ENCODE assay signal across 27 mouse cellular contexts in the genomic region with DNA sequence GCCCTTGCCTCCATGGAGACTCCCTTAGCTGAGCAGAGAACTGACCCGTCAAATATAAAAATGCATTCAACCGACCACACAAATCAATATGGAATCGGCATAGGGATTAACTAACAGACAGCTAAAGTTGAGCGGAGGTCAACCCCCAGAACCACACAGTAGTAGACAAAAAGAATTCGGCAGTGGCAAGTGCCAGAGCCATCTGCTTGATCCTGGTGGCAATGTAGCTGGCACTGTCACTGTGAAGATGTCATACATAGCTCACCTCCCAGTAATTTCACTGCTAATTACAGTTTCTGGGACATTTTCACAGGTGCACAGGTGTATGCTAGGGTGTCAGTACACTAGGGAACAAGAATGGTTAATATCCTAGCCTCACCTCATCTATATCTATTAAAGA. TPM values are rescaled to one million over a fixed set of nuclear protein-coding genes. Genes with fewer than 3 reads are reported as not detected.
DNase-seq lines count a peak whose midpoint lies in the region; ATAC-seq lines count a peak whose summit lies in the region.
"Had no signal": no experiment of that assay in that cellular context is flagged by ENCODE, and none has a peak within 500 bp of the region (broad histone marks: within the 10 kb centered on the region; RNA-seq: fewer than 3 reads in every experiment).

No protein-coding gene starts in this region.

- H3K4me2 ChIP-seq in forebrain, embryonic 15.5 days (replicated peaks), result no peak overlapping the region
- H3K4me2 ChIP-seq: forebrain, embryonic 13.5 days; intestine, embryonic 15.5 days; limb, embryonic 13.5 days; liver, embryonic 12.5 days; midbrain, embryonic 13.5 days; neural tube, embryonic 13.5 days; stomach, embryonic 15.5 days had no signal

- H3K4me1 ChIP-seq in forebrain, embryonic 15.5 days, result no peaks in the 10 kb centered on the region
- H3K4me1 ChIP-seq: forebrain, embryonic 13.5 days; intestine, embryonic 15.5 days; limb, embryonic 13.5 days; neural tube, embryonic 13.5 days; stomach, embryonic 15.5 days had no signal

- no peak overlapping the region for H3K4me3 ChIP-seq in forebrain, embryonic 15.5 days
- H3K4me3 ChIP-seq: forebrain, embryonic 13.5 days; heart, adult 2 months; hindbrain, embryonic 10.5 days; intestine, embryonic 15.5 days; limb, embryonic 13.5 days; liver, embryonic 12.5 days; midbrain, embryonic 13.5 days; neural tube, embryonic 13.5 days; stomach, embryonic 15.5 days had no signal

- H3K27me3 ChIP-seq in forebrain, embryonic 15.5 days, result no peaks in the 10 kb centered on the region
- H3K27me3 ChIP-seq: CH12.LX; forebrain, embryonic 13.5 days; intestine, embryonic 15.5 days; limb, embryonic 13.5 days; midbrain, embryonic 13.5 days; neural tube, embryonic 13.5 days; stomach, embryonic 15.5 days had no signal

- no peak overlapping the region for H3K9ac ChIP-seq in forebrain, embryonic 15.5 days (replicated peaks)
- H3K9ac ChIP-seq: forebrain, embryonic 13.5 days; intestine, embryonic 15.5 days; limb, embryonic 13.5 days; liver, embryonic 12.5 days; liver, postnatal 0 days; midbrain, embryonic 13.5 days; neural tube, embryonic 13.5 days; stomach, embryonic 15.5 days had no signal

- no peaks in the 10 kb centered on the region for H3K36me3 ChIP-seq in forebrain, embryonic 15.5 days
- H3K36me3 ChIP-seq: hindbrain, embryonic 10.5 days; intestine, embryonic 15.5 days; limb, embryonic 13.5 days; liver, embryonic 12.5 days; midbrain, embryonic 13.5 days; neural tube, embryonic 13.5 days; stomach, embryonic 15.5 days had no signal

- peak; percentile 72; the same call in 1 of the 2 replicates for ATAC-seq in cerebellum, adult (ENCODE audit: insufficient number of reproducible peaks, low FRiP score, low TSS enrichment)
- ATAC-seq in forebrain, embryonic 15.5 days (replicated peaks), result no peak
- ATAC-seq: activated CD4-positive, CD25-positive, alpha-beta regulatory T cell, adult 4 months; forebrain, embryonic 13.5 days; hindbrain, postnatal 0 days; intestine, embryonic 15.5 days; liver, embryonic 12.5 days; liver, postnatal 0 days; midbrain, embryonic 13.5 days had no signal

- WGBS in forebrain, embryonic 15.5 days, result 82% methylated on average over 5 of the region's 5 CpGs

- no peak for DNase-seq in cerebellum, postnatal 4 days (ENCODE audit: low spot score in 2 of 2)
- DNase-seq in cerebellum, adult 11 months, result peak; percentile 43
- DNase-seq in cerebellum, adult 9-10 months, result peak; percentile 71
- DNase-seq in cerebellum, postnatal 36 days, result peak; percentile 58 to 63
- DNase-seq in frontal cortex, postnatal 36 days (ENCODE audit: low spot score in 2 of 2), result no peak
- DNase-seq: adrenal gland, adult 2 months; heart, adult 2 months; heart, postnatal 14 days; kidney, adult 2 months; kidney, postnatal 4 days; liver, postnatal 0 days; lung, postnatal 36 days; right cerebral cortex, postnatal 14 days had no signal

- H3K9me3 ChIP-seq in forebrain, embryonic 15.5 days, result no peaks in the 10 kb centered on the region
- H3K9me3 ChIP-seq: forebrain, embryonic 13.5 days; hindbrain, embryonic 10.5 days; intestine, embryonic 15.5 days; limb, embryonic 13.5 days; liver, embryonic 12.5 days; midbrain, embryonic 13.5 days; neural tube, embryonic 13.5 days; stomach, embryonic 15.5 days had no signal

- H3K27ac ChIP-seq in forebrain, embryonic 15.5 days (replicated peaks), result no peak overlapping the region
- H3K27ac ChIP-seq: forebrain, embryonic 13.5 days; heart, adult 2 months; hindbrain, embryonic 10.5 days; hindbrain, postnatal 0 days; intestine, embryonic 15.5 days; kidney, postnatal 0 days; limb, embryonic 13.5 days; liver, embryonic 12.5 days; midbrain, embryonic 13.5 days; neural tube, embryonic 13.5 days; stomach, embryonic 15.5 days had no signal

RNA-seq across cellular contexts. Expression of a gene that starts 21.2 kb away (rescaled TPM):
- polyA plus RNA-seq in forebrain, embryonic 15.5 days (2015; fragmentation: Nextera tagmentation; extraction: Ambion mirVana), result 90.4 and 98.7 TPM in 2 replicates

RNA-seq across cellular contexts. Expression of a gene that starts 21.8 kb away (rescaled TPM):
- 46.3 and 50.0 TPM in 2 replicates for polyA plus RNA-seq in forebrain, embryonic 15.5 days (2015; fragmentation: Nextera tagmentation; extraction: Ambion mirVana)

Comparison
In these comparisons a context has a peak if more than half of its experiments do, and no peak if none do; other contexts are left out.
1. DNase-seq: peak in cerebellum, adult 11 months (single experiment), cerebellum, adult 9-10 months (single experiment) and cerebellum, postnatal 36 days (2 of 2); none in cerebellum, postnatal 4 days (0 of 2) and frontal cortex, postnatal 36 days (0 of 2).